1 mouse cellular context compared by ENCODE assay signal in genomic region chrX:20946055-20946454, GRCm38 (mm10).
A peak's percentile ranks its signal among the peaks of the same experiment; 100 is the strongest.
TF ChIP-seq lines count a peak whose summit lies in the region.

No protein-coding gene starts in this region.

TF ChIP-seq in CH12.LX, 34 proteins besides CTCF, POLR2A, EP300 and RAD21 (continued from another document):
- TF ChIP-seq SIN3A (IDR thresholded peaks at IDR 0.05; ENCODE audit: low read length) (no peak), SMC3 (IDR thresholded peaks at IDR 0.05; ENCODE audit: low read depth, low read length) (peak; percentile 67)
TF ChIP-seq in CH12.LX: peak in this region for 1.
